Mouse (Mus musculus): ENCODE measurements around the gene Gm10837.

Gm10837 gene

DNA sequence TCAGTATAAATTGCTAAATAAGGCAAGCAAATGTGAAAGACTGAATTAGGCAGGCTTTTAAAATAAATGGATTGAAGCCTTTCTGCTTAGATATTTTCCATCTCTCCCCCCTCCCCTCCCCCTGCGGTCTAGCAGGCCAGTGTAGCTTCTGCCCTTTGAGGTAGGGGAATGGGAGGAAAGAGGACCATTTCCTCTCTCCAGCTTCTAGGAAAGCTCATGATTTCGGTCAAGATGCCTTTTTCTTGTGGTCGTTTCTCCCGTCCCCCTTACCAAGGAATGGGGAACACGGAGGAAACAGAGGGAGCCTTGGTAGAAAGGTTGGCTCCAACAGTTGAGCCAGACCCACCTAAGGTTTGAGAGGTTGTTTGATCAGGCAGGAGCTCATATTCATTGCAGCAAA lies 17.7 kb upstream of the Gm10837 start:
- DNase-seq (ENCODE audit: low read depth, low spot score) = no peak
- Histone ChIP-seq H3K36me3 (ENCODE audit: control insufficient read depth, insufficient read depth, low read length, poor library complexity, severe bottlenecking) (no peaks in the 10 kb centered on the region), H3K27me3 (ENCODE audit: control insufficient read depth, insufficient read depth, low read length, poor library complexity, severe bottlenecking) (peaks cover 8% of the 10 kb centered on the region; the same call in 1 of the 2 replicates)

DNA sequence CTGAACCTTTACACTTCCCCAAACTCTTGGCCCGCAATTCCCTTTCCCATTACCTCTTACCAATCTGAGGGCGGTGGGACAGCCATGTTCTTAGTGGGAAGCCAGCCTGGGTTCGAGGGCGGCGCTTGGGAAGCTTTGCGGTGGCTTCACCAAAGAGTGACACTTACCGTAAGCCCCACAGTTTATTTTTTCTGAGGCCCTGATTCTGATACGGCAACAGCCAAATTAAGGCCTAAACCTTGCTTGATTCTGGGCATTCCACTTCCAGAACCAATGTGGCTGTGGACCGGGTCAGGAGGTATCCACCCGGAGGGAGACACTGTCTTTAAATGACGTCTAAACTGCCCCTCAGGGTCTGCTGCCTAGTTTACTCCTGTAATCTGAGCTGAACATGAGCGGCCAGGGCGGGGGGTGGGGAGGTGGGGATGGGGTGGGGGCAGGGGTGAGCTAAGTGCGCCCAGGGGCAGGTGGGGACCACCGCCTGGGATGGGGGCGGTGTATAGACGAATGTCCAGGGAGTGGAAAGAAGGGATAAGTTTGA lies 17.1 kb upstream of the Gm10837 start:
- no peaks in the 10 kb centered on the region for H3K36me3 ChIP-seq (ENCODE audit: control insufficient read depth, insufficient read depth, low read length, poor library complexity, severe bottlenecking)
- no peak for DNase-seq (ENCODE audit: low read depth, low spot score)
- peaks cover 8% of the 10 kb centered on the region; the same call in 1 of the 2 replicates for H3K27me3 ChIP-seq (ENCODE audit: control insufficient read depth, insufficient read depth, low read length, poor library complexity, severe bottlenecking)

DNA sequence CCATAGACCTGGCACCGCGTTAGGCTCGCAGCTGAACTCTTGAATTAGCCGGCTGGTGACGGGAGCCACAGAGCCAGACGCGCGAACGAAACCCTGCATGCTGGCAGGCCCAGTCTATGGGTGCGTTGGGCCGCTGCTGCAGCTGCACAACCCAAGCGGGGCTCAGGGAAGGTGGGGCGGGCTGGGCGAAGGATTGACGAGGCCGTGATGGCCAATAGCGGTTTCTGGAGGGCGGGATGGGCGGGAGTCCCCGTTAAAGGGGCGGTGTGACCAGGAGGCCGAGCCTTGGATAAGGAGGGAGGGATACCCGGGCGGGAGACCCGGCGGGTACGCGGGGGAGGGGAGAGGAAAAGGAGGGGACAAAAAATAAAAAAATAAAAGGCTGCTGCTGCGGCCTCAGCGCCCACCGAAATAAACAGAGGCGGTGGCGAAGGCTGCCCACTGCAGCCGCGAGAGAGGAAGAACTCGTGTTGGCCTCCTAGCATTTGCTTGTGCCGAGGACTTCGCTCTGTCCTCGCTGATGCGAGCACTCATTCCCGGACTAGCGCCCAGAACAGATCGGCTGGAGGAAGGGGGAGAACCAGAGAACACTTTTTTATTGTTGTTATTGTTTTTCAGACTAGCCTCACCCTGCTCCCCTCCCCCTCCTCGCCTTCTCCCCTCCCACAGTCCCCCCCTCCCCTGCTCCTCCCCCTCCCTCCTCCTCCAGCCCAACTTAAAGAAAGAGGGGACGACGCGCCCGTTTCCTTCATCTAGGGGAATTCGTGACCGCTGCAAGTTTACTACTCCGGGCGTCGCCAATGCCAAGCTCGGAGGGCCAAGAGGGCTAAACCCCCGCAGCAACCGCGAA lies 16.1 kb upstream of the Gm10837 start:
- peak; percentile 37 for DNase-seq (ENCODE audit: low read depth, low spot score)
- Histone ChIP-seq H3K36me3 (ENCODE audit: control insufficient read depth, insufficient read depth, low read length, poor library complexity, severe bottlenecking) (no peaks in the 10 kb centered on the region), H3K27me3 (ENCODE audit: control insufficient read depth, insufficient read depth, low read length, poor library complexity, severe bottlenecking) (peaks cover 8% of the 10 kb centered on the region; the same call in 1 of the 2 replicates)

DNA sequence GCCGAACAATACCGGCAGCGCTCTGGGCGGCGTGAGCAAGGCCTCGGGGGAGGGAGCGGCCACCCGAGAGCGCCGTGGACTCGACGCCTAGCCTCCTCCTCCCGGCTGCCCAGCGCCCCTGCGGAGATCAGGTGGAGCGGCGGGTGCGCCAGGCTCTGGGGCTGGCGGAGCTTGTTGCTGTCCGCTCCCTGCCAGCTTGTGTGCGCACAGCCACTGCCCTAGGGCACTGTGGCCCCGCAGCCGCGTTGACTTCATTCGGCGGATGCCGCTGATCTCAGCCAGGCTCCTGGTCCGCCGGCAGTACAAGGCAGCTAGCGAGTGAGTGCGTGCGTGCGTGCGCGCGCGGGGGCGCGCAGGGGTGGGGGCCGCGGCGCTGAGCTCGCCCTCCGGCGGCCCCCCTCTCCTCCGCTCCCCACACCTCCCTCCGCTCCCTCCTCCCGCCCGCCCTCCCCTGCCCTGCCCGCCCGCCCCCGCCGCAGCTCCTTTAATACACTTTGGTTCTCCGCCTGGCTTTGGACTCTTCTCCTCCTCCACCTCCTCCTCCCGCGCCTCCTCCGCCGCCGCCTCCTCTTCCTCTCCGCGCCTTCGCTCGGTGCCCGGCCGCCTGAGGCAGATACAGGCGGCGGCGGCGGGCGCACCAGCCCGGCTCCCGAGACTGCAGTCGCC lies 15.4 kb upstream of the Gm10837 start, which contains the start of gene Zic2:
TSS of gene Zic2 (plus strand) at position 545 of the 666 bp plus-strand sequence.
- Histone ChIP-seq H3K27me3 (ENCODE audit: control insufficient read depth, insufficient read depth, low read length, poor library complexity, severe bottlenecking) (peaks cover 8% of the 10 kb centered on the region; the same call in 1 of the 2 replicates), H3K36me3 (ENCODE audit: control insufficient read depth, insufficient read depth, low read length, poor library complexity, severe bottlenecking) (no peaks in the 10 kb centered on the region)
- peak; percentile 49 for DNase-seq (ENCODE audit: low read depth, low spot score)

DNA sequence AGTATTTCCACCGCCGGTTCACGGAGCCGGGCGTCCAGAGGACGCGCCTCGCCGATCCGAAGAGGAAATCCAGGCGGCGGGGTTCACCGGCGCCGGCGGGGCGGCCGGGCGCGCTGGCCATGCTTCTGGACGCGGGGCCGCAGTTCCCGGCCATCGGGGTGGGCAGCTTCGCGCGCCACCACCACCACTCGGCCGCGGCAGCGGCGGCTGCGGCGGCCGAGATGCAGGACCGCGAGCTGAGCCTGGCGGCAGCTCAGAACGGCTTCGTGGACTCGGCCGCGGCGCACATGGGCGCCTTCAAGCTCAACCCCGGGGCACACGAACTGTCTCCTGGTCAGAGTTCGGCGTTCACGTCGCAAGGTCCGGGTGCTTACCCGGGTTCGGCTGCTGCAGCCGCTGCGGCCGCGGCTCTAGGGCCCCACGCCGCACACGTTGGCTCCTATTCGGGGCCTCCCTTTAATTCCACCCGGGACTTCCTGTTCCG lies 14.8 kb upstream of the Gm10837 start:
- DNase-seq (ENCODE audit: low read depth, low spot score) = peak; percentile 34
- H3K27me3 ChIP-seq (ENCODE audit: control insufficient read depth, insufficient read depth, low read length, poor library complexity, severe bottlenecking) = peaks cover 8% of the 10 kb centered on the region; the same call in 1 of the 2 replicates
- H3K36me3 ChIP-seq (ENCODE audit: control insufficient read depth, insufficient read depth, low read length, poor library complexity, severe bottlenecking) = no peaks in the 10 kb centered on the region

DNA sequence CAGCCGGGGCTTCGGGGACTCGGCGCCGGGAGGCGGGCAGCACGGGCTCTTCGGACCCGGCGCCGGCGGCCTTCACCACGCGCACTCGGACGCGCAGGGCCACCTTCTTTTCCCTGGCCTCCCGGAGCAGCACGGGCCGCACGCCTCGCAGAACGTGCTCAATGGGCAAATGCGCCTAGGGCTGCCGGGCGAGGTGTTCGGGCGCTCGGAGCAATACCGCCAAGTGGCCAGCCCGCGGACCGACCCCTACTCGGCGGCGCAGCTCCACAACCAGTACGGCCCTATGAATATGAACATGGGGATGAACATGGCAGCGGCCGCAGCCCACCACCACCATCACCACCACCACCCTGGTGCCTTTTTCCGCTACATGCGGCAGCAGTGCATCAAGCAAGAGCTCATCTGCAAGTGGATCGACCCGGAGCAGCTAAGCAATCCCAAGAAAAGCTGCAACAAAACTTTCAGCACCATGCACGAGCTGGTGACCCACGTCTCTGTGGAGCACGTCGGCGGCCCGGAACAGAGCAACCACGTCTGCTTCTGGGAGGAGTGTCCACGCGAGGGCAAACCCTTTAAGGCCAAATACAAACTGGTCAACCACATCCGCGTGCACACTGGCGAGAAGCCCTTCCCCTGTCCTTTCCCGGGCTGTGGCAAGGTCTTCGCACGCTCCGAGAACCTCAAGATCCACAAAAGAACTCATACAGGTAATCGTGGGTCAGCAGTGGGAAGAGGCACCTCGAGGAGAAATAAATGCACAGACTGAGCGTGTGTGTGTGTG lies 14.2 kb upstream of the Gm10837 start:
- peak; percentile 39 for DNase-seq (ENCODE audit: low read depth, low spot score)
- peaks cover 8% of the 10 kb centered on the region; the same call in 1 of the 2 replicates for H3K27me3 ChIP-seq (ENCODE audit: control insufficient read depth, insufficient read depth, low read length, poor library complexity, severe bottlenecking)
- H3K36me3 ChIP-seq (ENCODE audit: control insufficient read depth, insufficient read depth, low read length, poor library complexity, severe bottlenecking) = no peaks in the 10 kb centered on the region

DNA sequence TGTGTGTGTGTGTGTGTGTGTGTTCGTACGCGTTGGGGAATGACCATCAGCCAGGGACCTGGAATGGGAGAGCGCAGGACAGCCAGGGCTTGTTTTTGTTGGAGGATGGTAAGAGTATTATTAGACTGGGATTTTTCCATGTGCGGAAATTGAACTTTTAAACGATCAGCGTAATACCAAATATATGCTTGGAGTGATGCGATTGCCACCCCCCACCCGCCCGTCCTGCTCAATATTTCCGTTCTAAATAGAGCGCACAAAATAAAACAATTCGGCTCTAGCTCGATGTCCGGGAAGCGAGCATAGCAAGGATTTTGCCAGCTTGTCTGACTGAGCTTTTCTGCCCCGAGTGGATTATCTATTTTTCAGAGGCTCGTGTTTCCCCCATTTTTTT lies 13.6 kb upstream of the Gm10837 start:
- Histone ChIP-seq H3K27me3 (ENCODE audit: control insufficient read depth, insufficient read depth, low read length, poor library complexity, severe bottlenecking) (peaks cover 8% of the 10 kb centered on the region; the same call in 1 of the 2 replicates), H3K36me3 (ENCODE audit: control insufficient read depth, insufficient read depth, low read length, poor library complexity, severe bottlenecking) (no peaks in the 10 kb centered on the region)
- no peak for DNase-seq (ENCODE audit: low read depth, low spot score)

DNA sequence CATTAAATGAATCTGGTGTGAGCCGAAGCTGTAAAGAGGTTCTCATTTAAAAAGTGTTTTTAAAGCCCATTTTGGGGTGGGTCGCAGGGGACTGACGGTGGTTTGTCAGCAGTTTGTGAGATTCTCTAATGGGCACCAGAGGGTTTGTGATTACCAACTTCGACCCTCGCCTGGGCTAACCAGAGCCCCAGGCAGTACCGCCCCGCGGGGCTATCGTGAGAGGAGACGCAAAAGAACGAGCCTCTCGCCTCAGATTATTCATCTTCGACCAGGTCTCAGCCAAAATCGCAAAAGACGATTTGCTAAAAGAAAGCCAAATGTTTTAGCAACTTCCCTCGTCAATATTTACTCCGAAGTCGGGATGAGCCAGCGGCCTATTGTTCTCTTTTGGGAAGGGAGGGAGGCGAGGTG lies 13.1 kb upstream of the Gm10837 start:
- DNase-seq (ENCODE audit: low read depth, low spot score) = no peak
- no peaks in the 10 kb centered on the region for H3K36me3 ChIP-seq (ENCODE audit: control insufficient read depth, insufficient read depth, low read length, poor library complexity, severe bottlenecking)

DNA sequence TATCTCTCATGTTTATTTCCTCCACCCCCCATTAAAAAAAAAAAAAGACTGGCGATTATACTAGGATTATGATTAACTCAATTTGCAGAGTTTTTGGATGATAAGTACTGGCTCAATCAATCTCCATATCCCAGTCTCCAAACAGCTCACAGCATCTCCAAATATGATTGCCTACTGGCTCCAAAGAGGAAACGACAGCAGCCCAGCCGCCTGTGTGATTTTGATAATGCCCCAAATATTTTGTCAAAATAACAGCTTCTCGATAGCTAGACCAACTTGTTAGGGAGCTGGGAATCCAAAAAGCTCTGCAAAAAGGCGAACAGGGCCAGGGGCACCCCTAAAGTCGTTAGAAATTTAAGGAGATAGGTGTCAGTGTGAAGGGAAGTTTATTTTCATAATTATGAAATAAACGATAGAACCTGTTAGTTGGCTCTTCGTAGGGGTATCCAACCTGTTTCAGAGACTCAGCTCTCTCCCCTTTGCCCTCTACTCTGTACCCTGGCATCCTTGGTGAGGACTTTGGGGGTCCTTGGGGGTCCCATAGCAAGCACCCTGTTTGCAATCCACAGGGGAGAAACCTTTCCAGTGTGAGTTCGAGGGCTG lies 12.3 kb upstream of the Gm10837 start:
- DNase-seq (ENCODE audit: low read depth, low spot score) = no peak
- Histone ChIP-seq H3K27me3 (ENCODE audit: control insufficient read depth, insufficient read depth, low read length, poor library complexity, severe bottlenecking) (peaks cover 10% of the 10 kb centered on the region), H3K36me3 (ENCODE audit: control insufficient read depth, insufficient read depth, low read length, poor library complexity, severe bottlenecking) (no peaks in the 10 kb centered on the region)

More for the DNA sequence above, 13.1 kb upstream of the Gm10837 start:
- H3K27me3 ChIP-seq (ENCODE audit: control insufficient read depth, insufficient read depth, low read length, poor library complexity, severe bottlenecking) = peaks cover 10% of the 10 kb centered on the region

DNA sequence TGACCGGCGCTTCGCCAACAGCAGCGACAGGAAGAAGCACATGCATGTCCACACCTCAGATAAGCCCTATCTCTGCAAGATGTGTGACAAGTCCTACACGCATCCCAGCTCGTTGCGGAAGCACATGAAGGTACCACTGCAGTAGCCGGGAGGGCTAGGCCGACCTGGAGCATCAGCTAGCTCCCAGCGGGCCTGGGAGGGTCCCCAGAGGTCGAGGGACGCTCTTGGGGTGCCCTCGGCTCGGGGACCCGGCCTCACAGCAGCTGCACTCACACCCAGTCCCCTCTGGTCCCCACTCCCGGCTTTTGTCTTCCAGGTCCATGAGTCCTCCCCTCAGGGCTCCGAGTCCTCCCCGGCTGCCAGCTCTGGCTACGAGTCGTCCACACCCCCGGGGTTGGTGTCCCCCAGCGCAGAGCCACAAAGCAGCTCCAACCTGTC lies 11.8 kb upstream of the Gm10837 start:
- no peaks in the 10 kb centered on the region for H3K36me3 ChIP-seq (ENCODE audit: control insufficient read depth, insufficient read depth, low read length, poor library complexity, severe bottlenecking)
- DNase-seq (ENCODE audit: low read depth, low spot score) = peak; percentile 37
- peaks cover 8% of the 10 kb centered on the region for H3K27me3 ChIP-seq (ENCODE audit: control insufficient read depth, insufficient read depth, low read length, poor library complexity, severe bottlenecking)

DNA sequence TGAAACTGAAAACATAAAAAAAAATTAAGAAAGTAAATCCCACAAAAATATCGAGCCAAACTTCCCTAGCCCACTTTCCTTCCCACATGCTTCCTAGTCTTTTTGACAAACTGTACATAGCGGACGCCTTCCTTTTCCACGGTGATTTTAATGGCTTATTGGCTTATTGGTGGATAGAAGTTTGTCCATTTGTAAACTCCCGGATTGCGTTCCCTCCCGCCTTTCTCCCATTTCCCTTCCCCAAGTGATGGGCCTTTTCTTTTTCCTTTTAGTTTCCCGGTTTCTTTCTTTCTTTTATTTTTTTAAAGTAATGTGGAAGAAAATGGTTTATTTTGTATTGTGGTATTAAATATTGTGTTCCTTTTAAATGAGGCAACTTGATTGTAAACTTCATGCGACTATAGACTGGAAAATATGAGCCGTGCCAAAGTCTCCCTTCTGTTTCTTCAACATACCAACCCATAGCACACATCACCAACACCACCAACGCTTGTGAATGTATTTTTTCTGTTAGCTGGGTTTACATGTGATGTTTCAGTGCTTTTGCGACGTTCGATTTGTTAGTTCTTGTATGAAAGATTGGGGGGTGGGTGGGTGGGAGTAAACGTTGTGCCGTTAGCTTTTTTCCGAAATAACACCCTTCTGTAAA lies 10.8 kb upstream of the Gm10837 start:
- Histone ChIP-seq H3K36me3 (ENCODE audit: control insufficient read depth, insufficient read depth, low read length, poor library complexity, severe bottlenecking) (no peaks in the 10 kb centered on the region), H3K27me3 (ENCODE audit: control insufficient read depth, insufficient read depth, low read length, poor library complexity, severe bottlenecking) (peaks cover 3% of the 10 kb centered on the region; the same call in 1 of the 2 replicates)
- no peak for DNase-seq (ENCODE audit: low read depth, low spot score)

DNA sequence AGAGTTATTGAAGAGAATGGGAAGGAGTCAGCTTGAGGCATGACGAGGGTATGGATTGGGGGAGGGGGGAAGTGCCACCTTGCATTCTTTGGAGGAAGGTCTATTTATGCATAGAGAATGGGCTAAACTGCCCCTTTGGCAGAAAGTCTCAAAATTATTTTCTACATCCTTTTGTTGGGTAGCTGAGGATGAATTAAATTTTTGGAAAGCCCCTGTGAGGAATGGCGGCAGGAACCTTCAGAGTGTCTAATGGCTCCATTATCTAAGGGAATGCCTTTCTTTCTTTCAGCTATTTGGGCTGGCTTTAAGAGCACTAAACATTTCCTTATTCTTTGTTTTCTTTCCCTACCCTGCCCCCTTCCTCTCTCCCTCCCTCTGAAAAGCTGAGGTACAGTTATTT lies 10.0 kb upstream of the Gm10837 start:
- Histone ChIP-seq H3K36me3 (ENCODE audit: control insufficient read depth, insufficient read depth, low read length, poor library complexity, severe bottlenecking) (no peaks in the 10 kb centered on the region), H3K27me3 (ENCODE audit: control insufficient read depth, insufficient read depth, low read length, poor library complexity, severe bottlenecking) (peaks cover 2% of the 10 kb centered on the region; the same call in 1 of the 2 replicates)
- no peak for DNase-seq (ENCODE audit: low read depth, low spot score)

DNA sequence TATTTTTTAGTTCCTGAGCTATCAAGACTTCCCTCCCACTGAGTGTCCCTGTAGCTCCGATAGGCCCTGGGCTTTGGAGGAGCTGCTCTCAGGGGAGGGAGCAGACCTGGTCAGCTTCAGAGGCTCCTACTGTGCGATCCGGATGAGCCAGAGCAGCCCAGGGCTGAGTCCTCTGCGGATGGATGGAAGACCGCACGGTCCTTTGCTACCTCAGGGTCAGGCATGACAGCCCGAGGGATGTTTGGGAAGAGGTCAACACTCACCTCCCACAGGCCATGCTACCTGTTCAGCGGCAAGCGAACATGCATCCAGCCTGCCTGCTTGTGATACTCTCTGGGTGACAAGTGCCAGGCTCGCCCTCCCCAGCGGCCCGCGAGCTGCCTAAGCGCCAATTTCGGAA lies 9.2 kb upstream of the Gm10837 start:
- Histone ChIP-seq H3K36me3 (ENCODE audit: control insufficient read depth, insufficient read depth, low read length, poor library complexity, severe bottlenecking) (no peaks in the 10 kb centered on the region), H3K27me3 (ENCODE audit: control insufficient read depth, insufficient read depth, low read length, poor library complexity, severe bottlenecking) (peaks cover 4% of the 10 kb centered on the region)
- no peak for DNase-seq (ENCODE audit: low read depth, low spot score)
